Mouse (Mus musculus): ENCODE data around the gene Cpeb3.

DNA sequence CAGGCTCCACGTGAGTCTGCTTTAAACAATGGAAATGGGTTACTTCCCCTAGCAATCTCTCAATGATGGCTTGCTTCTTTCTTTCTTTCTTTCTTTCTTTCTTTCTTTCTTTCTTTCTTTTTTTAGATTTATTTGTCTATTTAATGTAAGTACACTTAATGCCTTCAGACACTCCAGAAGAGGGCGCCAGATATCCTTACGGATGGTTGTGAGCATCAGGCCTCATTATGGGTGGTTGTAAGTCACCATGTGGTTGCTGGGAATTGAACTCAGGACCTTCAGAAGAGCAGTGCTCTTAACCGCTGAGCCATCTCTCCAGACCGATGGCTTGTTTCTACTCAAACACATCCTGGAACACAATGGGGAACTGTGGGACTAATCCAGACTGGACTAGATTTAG lies 32.8 kb upstream of the Cpeb3 start:
- TF ChIP-seq CTCF (IDR thresholded peaks at IDR 0.05; ENCODE audit: control insufficient read depth, insufficient read depth, insufficient replicate concordance, low read depth, low read length) (no peak), POLR2A (IDR thresholded peaks at IDR 0.05; ENCODE audit: control insufficient read depth, low read depth, low read length) (no peak)
